Mouse (Mus musculus) hindbrain, embryonic 11.5 days (tissue): Measurements from ENCODE around the gene Bbs9. TPM values are rescaled to one million over a fixed set of nuclear protein-coding genes. Genes with fewer than 3 reads are reported as not detected.

Source experiments
- ATAC-seq: fragments of 200-750 bp; cut with Nextera tagmentation; 2 replicates; pipeline ENCODE4 v1.8.0; 2017; ENCODE audit warnings: mild to moderate bottlenecking, moderate TSS enrichment, moderate library complexity; ENCODE audit not compliant: low FRiP score
- DNase-seq: peaks from one replicate; pipeline ENCODE4 v3.0.0-alpha.2; 2015; ENCODE audit warnings: low spot score
- H3K27ac ChIP-seq: fragments of 300-500 bp; sonication (generic); 2 replicates; pipeline ENCODE4 v1.5.1; 2014; ENCODE audit warnings: mild to moderate bottlenecking, low read depth, low read length
- H3K27me3 ChIP-seq: fragments of 300-500 bp; sonication (generic); 2 replicates; pipeline ENCODE4 v1.6.1; 2014; ENCODE audit warnings: mild to moderate bottlenecking, low read length, moderate library complexity, mixed read lengths; ENCODE audit not compliant: control insufficient read depth, insufficient read depth
- H3K36me3 ChIP-seq: fragments of 300-500 bp; sonication (generic); 2 replicates; pipeline ENCODE4 v1.6.1; 2014; ENCODE audit warnings: mild to moderate bottlenecking, low read length, moderate library complexity, mixed read lengths; ENCODE audit not compliant: control insufficient read depth, insufficient read depth
- H3K4me1 ChIP-seq: fragments of 300-500 bp; sonication (generic); replicated peaks from 2 replicates; pipeline ENCODE4 v1.6.1; 2014; ENCODE audit warnings: low read length, mixed read lengths; ENCODE audit not compliant: control insufficient read depth, insufficient read depth
- H3K4me2 ChIP-seq: fragments of 300-500 bp; sonication (generic); replicated peaks from 2 replicates; pipeline ENCODE4 v1.6.1; 2014; ENCODE audit warnings: mild to moderate bottlenecking, low read depth, low read length
- H3K4me3 ChIP-seq: fragments of 300-500 bp; sonication (generic); 2 replicates; pipeline ENCODE4 v1.5.1; 2014; ENCODE audit warnings: low read depth, low read length
- H3K9ac ChIP-seq: fragments of 300-500 bp; sonication (generic); 2 replicates; pipeline ENCODE4 v1.6.1; 2014; ENCODE audit warnings: low read depth, low read length
- H3K9me3 ChIP-seq: fragments of 300-500 bp; sonication (generic); 2 replicates; pipeline ENCODE4 v1.6.1; 2016; ENCODE audit warnings: low read length; ENCODE audit not compliant: control insufficient read depth
- WGBS: fragments of 180-500 bp; shearing (Covaris S2); extraction: QIAGEN DNeasy Blood & Tissue Kit; methylation state at CpG from one replicate; pipeline ENCODE4 v1.1.7; 2014; 5-methylcytosine and 5-hydroxymethylcytosine counted together
- polyA plus RNA-seq: library from polyadenylated mRNA; unstranded; fragments of >200 nt; fragmentation: Nextera tagmentation; extraction: Ambion mirVana; gene quantifications from 2 replicates; pipeline ENCODE4 v1.2.1, GENCODE M21; 2014

Bbs9 gene
- polyA plus RNA-seq, 1 experiment from 2014 or later: 16.9 TPM

- H3K36me3 ChIP-seq: no peaks in the 10 kb centered on the region
- no peak overlapping the region for H3K4me3 ChIP-seq
- no peak for DNase-seq
- H3K9me3 ChIP-seq: no peaks in the 10 kb centered on the region
- H3K27me3 ChIP-seq: no peaks in the 10 kb centered on the region
- H3K27ac ChIP-seq: no peak overlapping the region
- H3K9ac ChIP-seq: no peak overlapping the region
- no peaks in the 10 kb centered on the region for H3K4me1 ChIP-seq
- no peak for ATAC-seq
- no peak overlapping the region for H3K4me2 ChIP-seq
- WGBS: 92% methylated on average over 8 of the region's 8 CpGs
Observed at GRCm38 (mm10) chr9:22478946-22479345, 3.4 kb downstream of the Bbs9 start.

GRCm38 (mm10) chr9:22483866-22484561 is 8.5 kb downstream of the Bbs9 start:
- whole genome bisulfite sequencing: 93% methylated on average over 8 of the region's 8 CpGs

GRCm38 (mm10) chr9:22484562-22485308 is 9.2 kb downstream of the Bbs9 start:
- no peaks in the 10 kb centered on the region for H3K27me3 ChIP-seq
- no peaks in the 10 kb centered on the region for H3K36me3 ChIP-seq
- no peak overlapping the region for H3K4me3 ChIP-seq
- no peak overlapping the region for H3K27ac ChIP-seq
- WGBS: 88% methylated on average over 12 of the region's 12 CpGs
- H3K4me1 ChIP-seq: no peaks in the 10 kb centered on the region
- H3K4me2 ChIP-seq: no peak overlapping the region
- DNase-seq: no peak
- no peak for ATAC-seq
- no peak overlapping the region for H3K9ac ChIP-seq
- H3K9me3 ChIP-seq: no peaks in the 10 kb centered on the region

More at GRCm38 (mm10) chr9:22483866-22484561, 8.5 kb downstream of the Bbs9 start:
- Histone ChIP-seq H3K4me1 (no peaks in the 10 kb centered on the region), H3K4me3 (no peak overlapping the region), H3K36me3 (no peaks in the 10 kb centered on the region), H3K4me2 (no peak overlapping the region), H3K9ac (no peak overlapping the region), H3K27ac (no peak overlapping the region), H3K27me3 (no peaks in the 10 kb centered on the region), H3K9me3 (no peaks in the 10 kb centered on the region)
- ATAC-seq (no peak), DNase-seq (no peak)

- Histone ChIP-seq H3K4me3 (no peak overlapping the region), H3K9me3 (no peaks in the 10 kb centered on the region), H3K4me2 (no peak overlapping the region), H3K4me1 (no peaks in the 10 kb centered on the region), H3K27ac (no peak overlapping the region), H3K36me3 (no peaks in the 10 kb centered on the region), H3K9ac (no peak overlapping the region), H3K27me3 (no peaks in the 10 kb centered on the region)
- DNase-seq (no peak), ATAC-seq (no peak)
- WGBS: 89% methylated on average over 7 of the region's 7 CpGs
Observed at GRCm38 (mm10) chr9:22486211-22486610, 10.7 kb downstream of the Bbs9 start.

- ATAC-seq: no peak
- H3K4me2 ChIP-seq: no peak overlapping the region
- no peak overlapping the region for H3K4me3 ChIP-seq
- no peaks in the 10 kb centered on the region for H3K36me3 ChIP-seq
- H3K9ac ChIP-seq: no peak overlapping the region
- H3K27ac ChIP-seq: no peak overlapping the region
- DNase-seq: no peak
- 73% methylated on average over 9 of the region's 9 CpGs for WGBS
- no peaks in the 10 kb centered on the region for H3K27me3 ChIP-seq
- H3K4me1 ChIP-seq: no peaks in the 10 kb centered on the region
- no peaks in the 10 kb centered on the region for H3K9me3 ChIP-seq
Observed at GRCm38 (mm10) chr9:22488963-22489362, 13.4 kb downstream of the Bbs9 start.

GRCm38 (mm10) chr9:22494203-22494807 is 18.8 kb downstream of the Bbs9 start:
- 87% methylated on average over 9 of the region's 9 CpGs for WGBS
- H3K27ac ChIP-seq: no peak overlapping the region

GRCm38 (mm10) chr9:22495133-22495532 is 19.6 kb downstream of the Bbs9 start:
- H3K9me3 ChIP-seq: no peaks in the 10 kb centered on the region
- no peaks in the 10 kb centered on the region for H3K27me3 ChIP-seq
- WGBS: 88% methylated on average over 2 of the region's 2 CpGs
- H3K27ac ChIP-seq: no peak overlapping the region
- ATAC-seq (no peak), DNase-seq (no peak)
- H3K36me3 ChIP-seq: no peaks in the 10 kb centered on the region
- H3K4me3 ChIP-seq: no peak overlapping the region
- H3K9ac ChIP-seq: no peak overlapping the region
- no peak overlapping the region for H3K4me2 ChIP-seq
- no peaks in the 10 kb centered on the region for H3K4me1 ChIP-seq

More at GRCm38 (mm10) chr9:22494203-22494807, 18.8 kb downstream of the Bbs9 start:
- Histone ChIP-seq H3K9me3 (no peaks in the 10 kb centered on the region), H3K4me1 (no peaks in the 10 kb centered on the region), H3K36me3 (no peaks in the 10 kb centered on the region), H3K27me3 (no peaks in the 10 kb centered on the region), H3K4me2 (no peak overlapping the region), H3K9ac (no peak overlapping the region), H3K4me3 (no peak overlapping the region)
- no peak for ATAC-seq
- DNase-seq: no peak

- ATAC-seq: no peak
Observed at GRCm38 (mm10) chr9:22497021-22497767, 21.7 kb downstream of the Bbs9 start.

More at GRCm38 (mm10) chr9:22497021-22497767, 21.7 kb downstream of the Bbs9 start:
- WGBS: 90% methylated on average over 6 of the region's 6 CpGs
- DNase-seq: no peak
- no peaks in the 10 kb centered on the region for H3K36me3 ChIP-seq
- H3K9ac ChIP-seq: no peak overlapping the region
- H3K9me3 ChIP-seq: no peaks in the 10 kb centered on the region
- H3K27ac ChIP-seq: no peak overlapping the region
- H3K4me3 ChIP-seq: no peak overlapping the region
- no peak overlapping the region for H3K4me2 ChIP-seq
- no peaks in the 10 kb centered on the region for H3K27me3 ChIP-seq
- H3K4me1 ChIP-seq: no peaks in the 10 kb centered on the region
